Mouse (Mus musculus): ENCODE data around the gene Ahcyl2.
A peak's percentile ranks its signal among the peaks of the same experiment; 100 is the strongest.

The Ahcyl2 gene

DNA sequence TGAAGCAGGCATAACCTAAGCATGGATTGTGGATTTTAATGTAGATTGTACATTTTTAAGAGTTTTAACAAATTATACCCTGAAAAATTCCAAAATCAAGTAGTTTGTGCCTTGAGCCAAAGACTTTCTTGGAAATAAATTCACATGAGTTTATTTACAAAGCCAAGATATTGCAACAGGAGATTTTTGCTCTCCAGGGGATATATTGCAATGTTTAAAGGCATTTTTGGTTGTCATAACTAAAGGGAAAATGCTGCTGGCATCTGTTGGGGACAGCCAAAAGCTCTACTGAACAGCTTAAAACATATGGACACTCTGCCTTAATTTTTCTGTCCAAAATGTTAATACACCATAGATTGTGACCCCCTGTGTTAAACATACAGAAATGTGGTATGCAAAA lies 146.3 kb downstream of the Ahcyl2 start:
- no peak for DNase-seq (ENCODE audit: low spot score)

DNA sequence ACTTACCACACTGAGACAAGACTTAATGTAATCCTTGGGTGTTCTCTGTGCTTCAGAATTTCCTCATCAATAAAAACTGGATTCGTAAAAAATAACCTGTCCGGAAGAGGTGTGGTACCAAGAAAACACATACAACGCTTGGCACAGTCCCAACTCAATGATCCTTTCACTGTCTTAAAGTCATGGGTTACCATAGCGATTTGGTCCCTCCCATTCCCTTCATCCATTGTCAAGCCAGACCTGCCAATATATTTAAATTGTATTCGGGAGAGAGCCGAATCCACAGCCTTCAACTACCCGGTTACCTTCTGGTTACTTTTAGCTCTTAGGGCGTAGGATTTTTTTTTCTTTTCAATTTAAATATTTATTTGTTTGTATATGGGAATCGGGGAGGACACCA lies 148.0 kb downstream of the Ahcyl2 start:
- DNase-seq (ENCODE audit: low spot score) = no peak

DNA sequence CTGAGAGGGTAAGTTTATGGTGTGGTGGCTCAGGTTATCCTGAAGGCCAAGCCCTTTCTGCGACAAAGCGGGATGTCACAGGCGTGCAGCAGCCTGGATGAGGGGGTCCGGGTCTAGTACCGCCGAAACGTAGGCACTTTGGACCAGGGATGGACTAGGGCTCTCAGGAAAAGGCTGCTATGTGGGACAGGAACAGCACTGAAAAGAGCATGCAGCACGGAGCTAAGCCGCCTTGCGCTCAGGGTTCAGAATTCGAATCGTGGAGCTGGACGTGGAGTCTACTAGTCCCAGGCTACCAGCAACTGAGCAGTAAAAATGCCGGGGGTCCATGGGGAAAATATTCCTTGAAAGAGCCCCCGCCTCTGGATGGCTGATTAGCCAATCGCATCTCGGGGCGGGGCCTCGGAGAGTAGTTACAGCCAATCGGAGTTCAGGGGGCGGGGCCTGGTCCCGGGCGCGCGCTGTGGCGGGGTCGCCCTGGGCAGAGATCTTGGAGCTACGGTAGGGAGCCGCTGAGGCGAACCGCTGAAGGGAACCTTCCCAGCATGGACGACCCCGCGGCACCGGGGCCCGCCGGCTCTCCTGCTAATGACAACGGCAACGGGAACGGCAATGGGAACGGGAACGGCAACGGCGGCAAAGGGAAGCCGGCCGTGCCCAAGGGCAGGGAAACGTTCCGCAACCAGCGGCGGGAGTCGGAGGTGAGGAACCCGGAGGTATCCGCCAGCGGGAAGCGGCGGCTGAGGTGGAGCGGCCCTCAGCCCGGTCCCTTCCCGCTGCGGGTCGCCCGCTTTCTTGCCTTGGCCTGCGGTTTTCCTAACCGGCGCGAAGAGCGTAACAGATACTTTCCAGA lies 148.9 kb downstream of the Ahcyl2 start, which contains the start of gene Strip2:
TSS of gene Strip2 (plus strand) at position 483 of the 853 bp plus-strand sequence.
- DNase-seq (ENCODE audit: low spot score) = peak; percentile 80

DNA sequence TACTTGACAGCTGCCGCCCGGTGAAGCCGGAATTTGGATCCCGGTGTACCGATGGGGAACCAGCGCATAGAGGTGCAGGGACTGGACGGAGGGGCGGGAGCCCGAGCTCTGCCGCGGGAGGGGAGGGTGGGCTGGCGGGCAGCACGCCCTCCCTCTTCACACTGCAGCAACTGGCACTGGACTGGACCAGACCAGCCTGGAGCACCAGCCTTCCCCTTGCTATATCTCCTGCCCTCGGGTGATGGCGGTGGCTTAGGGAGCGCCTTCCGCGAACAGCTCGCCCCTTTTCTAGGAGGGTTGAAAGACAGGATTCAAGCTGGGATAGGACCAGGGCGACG lies 149.5 kb downstream of the Ahcyl2 start:
- peak; percentile 6 for DNase-seq (ENCODE audit: low spot score)

- DNase-seq (ENCODE audit: low spot score) = no peak
These were observed 150.1 kb downstream of the Ahcyl2 start for GRCm38 (mm10) chr6:29917947-29918346.

GRCm38 (mm10) chr6:29923501-29923900 lies 155.7 kb downstream of the Ahcyl2 start:
- DNase-seq (ENCODE audit: low spot score) = no peak

DNA sequence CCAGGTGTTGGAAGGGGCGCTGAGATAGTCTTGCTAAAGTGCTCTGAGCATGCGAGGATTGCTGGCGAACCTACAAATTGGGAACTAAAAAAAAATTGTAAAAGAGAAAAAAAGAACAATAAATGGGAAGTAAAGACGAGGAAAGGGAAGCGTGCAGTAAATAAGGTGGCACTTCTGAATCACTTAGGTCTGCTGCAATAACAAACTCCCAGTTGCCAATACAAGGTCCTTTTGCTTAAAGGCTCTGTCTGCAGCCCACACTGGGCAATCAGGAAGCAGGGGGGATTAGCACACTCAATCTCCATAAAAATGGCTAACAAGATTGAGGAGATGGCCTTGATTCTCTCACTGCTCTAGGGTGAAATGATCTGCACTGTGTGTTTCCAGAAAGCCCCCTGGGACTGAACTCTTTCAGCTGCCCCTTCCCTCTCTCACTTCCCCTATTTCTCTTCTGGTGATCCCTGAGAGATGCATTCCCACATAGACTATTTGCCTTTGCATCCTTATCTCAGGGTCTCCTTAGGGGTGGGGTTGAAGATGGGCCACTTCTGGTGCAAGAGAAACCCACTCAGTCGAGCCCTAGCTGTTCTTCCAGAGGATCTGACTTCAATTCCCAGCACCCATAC lies 157.9 kb downstream of the Ahcyl2 start:
- DNase-seq (ENCODE audit: low spot score) = no peak

- DNase-seq (ENCODE audit: low spot score) = no peak
These were observed 162.3 kb downstream of the Ahcyl2 start for GRCm38 (mm10) chr6:29930087-29930486.

- DNase-seq (ENCODE audit: low spot score) = no peak
These were observed 162.9 kb downstream of the Ahcyl2 start for GRCm38 (mm10) chr6:29930665-29931064.

GRCm38 (mm10) chr6:29931181-29931580 lies 163.4 kb downstream of the Ahcyl2 start:
- no peak for DNase-seq (ENCODE audit: low spot score)

DNA sequence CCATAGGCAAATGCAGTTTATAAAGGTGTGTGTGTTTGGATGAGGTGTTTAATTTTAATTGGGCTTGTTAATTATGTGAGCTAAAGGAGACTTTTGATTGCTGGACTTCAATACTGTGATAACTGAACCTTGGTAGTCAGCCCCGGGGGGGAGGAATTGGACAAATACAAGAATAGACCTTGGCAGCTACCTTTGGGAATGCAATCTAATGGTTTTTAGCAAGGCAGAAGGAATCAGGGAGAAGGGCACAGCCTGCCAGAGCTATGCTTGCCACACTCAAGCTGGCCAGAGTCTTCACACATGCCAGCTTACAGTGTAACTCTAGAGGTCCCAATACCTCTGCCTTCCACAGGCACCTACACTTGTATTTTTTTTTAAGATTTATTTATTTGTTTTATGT lies 167.9 kb downstream of the Ahcyl2 start:
- no peak for DNase-seq (ENCODE audit: low spot score)

DNA sequence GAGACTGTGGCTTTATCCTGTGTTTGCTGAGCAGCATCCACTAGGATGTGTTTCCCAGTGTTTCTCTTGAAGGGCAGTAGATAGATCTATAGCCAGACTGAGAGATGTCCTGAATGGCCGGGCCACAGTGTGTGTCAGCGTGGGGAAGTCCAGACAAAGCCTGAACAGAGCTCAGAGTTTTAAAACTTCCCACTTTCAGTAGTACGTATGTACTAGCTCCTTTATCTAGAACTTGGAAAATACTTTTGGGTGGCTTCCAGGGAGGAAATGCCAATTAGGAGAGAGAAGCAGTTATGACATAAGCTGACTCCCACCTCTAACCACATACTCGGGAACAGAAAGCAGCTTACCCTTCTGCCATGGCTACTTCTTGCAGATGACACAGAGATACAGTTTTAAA lies 172.6 kb downstream of the Ahcyl2 start:
- DNase-seq (ENCODE audit: low spot score) = no peak

DNA sequence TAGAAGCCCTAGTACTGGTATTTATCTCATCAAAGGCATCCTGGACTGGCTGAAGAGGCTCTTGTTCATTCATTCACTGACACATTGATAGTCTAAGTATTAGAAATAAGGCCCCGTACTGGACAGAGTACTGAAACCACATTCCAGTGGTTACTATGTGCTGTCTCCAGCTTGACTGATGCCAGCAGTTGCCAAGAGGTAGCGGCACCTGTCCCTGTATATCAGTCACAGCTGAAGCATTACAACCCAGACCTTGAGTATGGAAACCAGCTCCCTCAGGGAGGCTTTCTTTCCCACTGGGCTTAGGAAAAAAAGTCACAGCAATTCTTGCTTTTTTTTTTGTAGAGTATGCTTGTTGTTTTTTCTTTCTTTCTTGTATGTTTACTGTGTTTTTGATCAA lies 173.2 kb downstream of the Ahcyl2 start:
- no peak for DNase-seq (ENCODE audit: low spot score)

- DNase-seq (ENCODE audit: low spot score) = no peak
These were observed 176.7 kb downstream of the Ahcyl2 start for GRCm38 (mm10) chr6:29944465-29944864.

- DNase-seq (ENCODE audit: low spot score) = no peak
These were observed 178.8 kb downstream of the Ahcyl2 start for GRCm38 (mm10) chr6:29946568-29946967.

GRCm38 (mm10) chr6:29947823-29948222 lies 180.0 kb downstream of the Ahcyl2 start:
- DNase-seq (ENCODE audit: low spot score) = no peak

GRCm38 (mm10) chr6:29956749-29957148 lies 188.9 kb downstream of the Ahcyl2 start:
- DNase-seq (ENCODE audit: low spot score) = no peak

GRCm38 (mm10) chr6:29958669-29959068 lies 190.9 kb downstream of the Ahcyl2 start:
- no peak for DNase-seq (ENCODE audit: low spot score)

DNA sequence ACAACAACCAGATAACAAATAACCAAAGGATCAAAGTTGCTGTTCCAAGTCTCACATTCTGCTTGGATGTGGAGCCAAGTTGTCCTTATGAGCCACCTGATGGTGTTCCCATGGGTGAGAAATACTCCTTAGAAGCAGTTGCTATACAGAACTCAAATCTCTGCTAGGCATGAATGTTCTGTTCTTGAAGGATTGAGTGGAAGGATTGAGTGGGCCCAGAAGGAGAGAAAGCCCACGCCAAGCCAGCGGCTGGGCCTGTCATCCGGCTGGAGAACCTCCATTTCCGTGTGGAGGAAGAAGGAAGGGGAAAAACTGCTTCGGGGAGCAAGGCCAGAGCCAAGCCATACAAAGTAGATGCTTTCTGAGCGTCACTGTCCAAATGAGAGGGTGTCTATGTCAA lies 193.3 kb downstream of the Ahcyl2 start:
- DNase-seq (ENCODE audit: low spot score) = no peak

Measured in ovary, postnatal 10 days (tissue).